Mouse (Mus musculus) frontal cortex, postnatal 14 days (tissue): Measurements from ENCODE around the gene Prim2.
"Not testable (repeated sequence)": the region's sequence is repeated elsewhere in the genome, so short reads cannot be mapped to it uniquely, and the experiment has no call there.

Experiments used
- DNase-seq, 2 experiments: peaks; one replicate each; pipeline ENCODE4 v3.0.0; 2022; ENCODE audit warnings: low spot score in 2 of 2

The Prim2 gene

GRCm38 (mm10) chr1:33650875-33651274, 18.7 kb downstream of the Prim2 start:
- DNase-seq, result no peak

GRCm38 (mm10) chr1:33649534-33650108, 20.0 kb downstream of the Prim2 start:
- DNase-seq, result no peak

GRCm38 (mm10) chr1:33649021-33649420, 20.6 kb downstream of the Prim2 start:
- DNase-seq, result no peak

DNA sequence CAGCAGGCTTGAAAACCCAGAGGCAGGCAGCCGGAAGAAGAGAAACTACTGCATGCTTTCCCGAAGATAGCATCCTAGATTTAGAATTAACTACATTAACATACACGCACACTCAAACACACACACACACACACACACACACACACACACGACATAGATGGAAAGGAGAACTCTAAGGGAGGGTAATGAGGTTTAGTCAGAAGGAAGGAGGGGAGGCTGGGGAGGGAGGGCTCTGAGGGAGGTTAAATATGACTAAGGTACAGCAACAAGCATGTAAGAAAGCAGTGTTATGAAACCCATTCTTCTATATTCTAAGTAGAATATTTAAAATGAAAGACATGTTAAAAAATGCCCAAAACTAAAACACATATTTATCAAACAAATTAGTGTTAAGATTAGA, 21.9 kb downstream of the Prim2 start:
- no peak for DNase-seq

DNA sequence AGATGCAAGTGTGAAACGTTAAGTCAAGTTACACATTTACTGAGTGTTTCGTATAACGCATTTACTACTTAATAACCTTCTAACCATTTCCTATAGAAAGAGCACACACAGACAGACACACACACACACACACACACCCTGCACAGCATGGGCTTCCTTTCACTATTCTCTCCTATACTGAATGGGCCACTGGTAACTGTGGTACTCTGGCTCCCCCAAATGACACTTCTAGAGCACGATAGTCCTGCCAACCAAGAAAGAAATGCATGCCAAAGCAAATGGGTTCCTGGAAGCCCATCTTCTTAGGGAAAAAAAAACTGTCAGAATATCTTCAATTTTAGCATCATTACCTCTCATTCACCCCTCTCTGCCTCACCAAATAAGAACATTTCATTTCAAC, 22.4 kb downstream of the Prim2 start:
- peak in 1 of 2 experiments; percentile 23 for DNase-seq

- DNase-seq, result no peak
Measured at GRCm38 (mm10) chr1:33645689-33646088, 23.9 kb downstream of the Prim2 start.

GRCm38 (mm10) chr1:33641139-33641538, 28.5 kb downstream of the Prim2 start:
- peak in 1 of 2 experiments; percentile 48 for DNase-seq

DNA sequence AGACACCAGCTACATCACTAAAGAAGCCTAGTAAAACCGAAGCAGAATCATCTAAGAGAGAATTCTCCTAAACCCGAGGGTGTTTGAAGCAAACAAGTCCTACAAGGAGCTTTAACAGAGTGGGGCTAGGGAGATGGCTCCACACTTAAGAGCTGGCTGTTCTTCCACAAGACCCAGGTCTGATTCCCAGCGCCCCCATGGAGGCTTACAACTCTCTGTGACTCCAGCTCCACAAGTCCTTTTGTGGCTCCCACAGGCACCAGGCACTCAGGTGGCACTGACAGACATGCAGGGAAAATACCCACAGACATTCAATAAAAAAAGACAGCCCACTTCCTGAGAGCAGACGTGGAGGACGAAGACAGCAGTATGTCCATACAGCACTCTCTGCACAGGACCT, 29.5 kb downstream of the Prim2 start:
- DNase-seq, result no peak

GRCm38 (mm10) chr1:33639234-33639633, 30.4 kb downstream of the Prim2 start:
- no peak for DNase-seq

DNA sequence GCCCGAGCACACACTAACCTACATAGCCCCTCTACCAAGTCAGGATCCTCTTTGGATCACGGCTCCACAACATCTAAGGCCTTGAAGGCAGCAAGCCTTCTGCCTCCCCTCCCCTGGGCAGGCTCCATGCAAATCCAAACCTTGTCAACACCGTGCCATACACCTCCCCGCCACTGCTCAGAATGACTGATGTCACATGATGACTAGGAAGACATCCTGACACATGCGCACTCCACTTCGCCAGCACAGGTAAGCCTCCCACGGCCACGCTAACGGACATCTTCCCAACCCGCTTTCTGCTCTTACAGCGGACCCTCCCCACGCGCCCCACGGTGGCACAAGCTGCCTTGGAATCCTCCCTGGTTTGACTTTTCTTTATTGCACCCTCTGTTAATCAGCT, 31.8 kb downstream of the Prim2 start:
- no peak for DNase-seq

DNA sequence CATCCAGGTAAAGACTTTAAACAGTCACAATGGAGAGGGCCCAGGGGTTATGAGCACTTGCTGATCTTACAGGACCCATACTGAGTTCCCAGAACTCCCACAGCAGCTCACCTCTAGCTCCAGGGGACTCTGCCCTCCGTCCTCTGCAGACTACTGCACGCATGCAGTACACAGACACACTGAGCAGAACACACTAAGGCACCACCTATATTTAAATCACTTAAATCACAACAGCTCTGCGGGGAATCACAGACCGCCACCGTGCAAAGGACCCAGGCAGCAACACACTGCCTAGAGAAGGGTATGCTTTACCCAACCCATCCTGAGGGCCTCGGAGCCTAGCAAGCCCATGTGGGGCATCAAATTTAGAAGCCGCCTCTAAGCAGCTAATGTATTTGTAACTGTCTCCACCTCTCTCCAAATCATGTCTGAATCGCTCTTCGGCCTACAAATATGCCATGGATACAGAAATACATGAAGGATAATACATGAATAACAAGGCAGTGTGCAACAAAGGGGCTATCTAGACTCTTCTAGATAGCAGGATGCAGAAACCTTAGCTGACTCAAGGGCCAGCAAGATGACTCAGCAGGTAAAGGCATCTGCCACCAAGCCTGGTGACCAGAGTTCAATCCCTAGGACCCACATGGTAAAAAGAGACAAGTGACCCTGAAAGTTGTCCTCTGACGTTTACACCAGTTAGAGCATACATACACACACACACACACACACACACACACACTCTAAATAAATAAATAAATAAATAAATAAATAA, 33.0 kb downstream of the Prim2 start:
- no peak for DNase-seq

GRCm38 (mm10) chr1:33631002-33631618, 38.5 kb downstream of the Prim2 start:
- DNase-seq, result not testable (repeated sequence)

DNA sequence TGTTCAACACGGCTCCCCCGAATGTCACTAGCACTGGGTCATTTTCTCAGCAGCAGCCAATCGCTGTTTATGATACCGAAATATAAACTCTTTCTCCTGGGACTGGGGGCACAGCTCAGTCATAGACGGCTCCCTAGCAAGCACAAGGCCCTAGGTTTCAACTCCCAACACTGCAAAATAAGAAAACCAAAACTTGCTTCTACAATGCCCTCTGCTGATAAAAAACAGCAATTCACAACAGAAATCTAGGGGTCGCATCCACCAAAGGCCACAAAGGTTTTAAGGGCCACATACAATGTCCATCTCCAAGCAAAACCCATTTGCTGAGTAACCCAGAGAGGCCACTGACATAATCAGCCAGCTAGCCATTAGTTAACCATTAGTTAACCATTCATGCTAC, 41.8 kb downstream of the Prim2 start:
- DNase-seq, result no peak

- no peak for DNase-seq
Measured at GRCm38 (mm10) chr1:33627070-33627469, 42.5 kb downstream of the Prim2 start.

DNA sequence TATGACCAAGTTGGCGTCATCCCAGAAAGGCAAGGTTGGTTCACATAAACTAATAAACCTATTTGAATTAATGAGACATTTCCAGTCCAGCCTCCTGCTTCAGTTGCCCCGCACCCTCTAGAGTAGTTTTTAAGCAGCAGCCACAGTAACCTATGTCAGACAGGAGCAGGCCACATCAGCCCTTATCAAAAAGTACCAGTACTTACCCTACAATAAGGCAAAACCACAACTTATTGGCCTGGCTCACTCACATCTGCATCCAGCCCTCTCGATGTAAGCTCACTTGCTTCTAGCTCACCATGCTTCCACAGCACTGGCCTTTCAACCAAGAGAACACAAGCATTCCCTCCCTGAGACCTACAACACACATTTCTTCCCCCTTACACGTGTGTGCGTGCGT, 44.7 kb downstream of the Prim2 start:
- DNase-seq, result no peak

DNA sequence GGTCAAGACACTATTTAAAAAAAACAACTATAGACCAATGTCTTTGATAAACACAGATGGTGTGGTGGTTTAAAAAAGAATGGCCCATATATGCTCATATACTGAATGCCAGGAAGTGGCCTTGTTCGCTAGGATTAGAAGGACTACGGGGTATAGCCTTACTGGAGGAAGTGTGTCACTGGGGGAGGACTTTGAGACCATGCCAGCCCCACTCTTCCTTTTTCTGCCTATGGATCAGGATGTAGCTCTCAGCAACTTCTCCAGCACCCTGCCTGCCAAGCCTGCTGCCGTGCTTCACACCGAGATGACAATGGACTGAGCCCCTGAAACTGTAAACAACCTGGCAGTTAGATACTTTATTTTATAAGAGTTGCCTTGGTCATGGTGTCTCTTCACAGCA, 45.2 kb downstream of the Prim2 start:
- DNase-seq, result no peak

DNA sequence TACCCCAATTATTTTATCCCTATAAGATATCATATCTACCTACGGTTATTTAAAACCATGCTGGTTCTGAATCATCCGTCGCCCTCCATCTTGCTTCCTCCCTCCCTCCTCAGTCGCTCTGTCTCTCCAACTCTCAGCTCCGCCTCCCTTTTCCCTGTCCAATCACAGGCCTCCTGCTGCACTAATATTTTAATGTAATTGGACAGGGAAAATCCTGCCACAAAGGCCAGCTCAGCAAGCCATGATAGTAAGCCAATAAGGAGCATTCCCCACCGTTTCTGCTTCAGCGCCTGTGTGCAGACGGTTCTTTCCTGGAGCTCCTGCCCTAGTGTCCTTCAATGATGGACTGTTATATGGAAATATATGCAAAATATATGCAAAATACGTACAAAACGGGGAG, 47.8 kb downstream of the Prim2 start:
- DNase-seq, result no peak

- DNase-seq, result no peak
Measured at GRCm38 (mm10) chr1:33620091-33620788, 49.4 kb downstream of the Prim2 start.

GRCm38 (mm10) chr1:33616642-33617041, 53.0 kb downstream of the Prim2 start:
- not testable (repeated sequence) for DNase-seq

GRCm38 (mm10) chr1:33612100-33612499, 57.5 kb downstream of the Prim2 start:
- DNase-seq, result no peak

DNA sequence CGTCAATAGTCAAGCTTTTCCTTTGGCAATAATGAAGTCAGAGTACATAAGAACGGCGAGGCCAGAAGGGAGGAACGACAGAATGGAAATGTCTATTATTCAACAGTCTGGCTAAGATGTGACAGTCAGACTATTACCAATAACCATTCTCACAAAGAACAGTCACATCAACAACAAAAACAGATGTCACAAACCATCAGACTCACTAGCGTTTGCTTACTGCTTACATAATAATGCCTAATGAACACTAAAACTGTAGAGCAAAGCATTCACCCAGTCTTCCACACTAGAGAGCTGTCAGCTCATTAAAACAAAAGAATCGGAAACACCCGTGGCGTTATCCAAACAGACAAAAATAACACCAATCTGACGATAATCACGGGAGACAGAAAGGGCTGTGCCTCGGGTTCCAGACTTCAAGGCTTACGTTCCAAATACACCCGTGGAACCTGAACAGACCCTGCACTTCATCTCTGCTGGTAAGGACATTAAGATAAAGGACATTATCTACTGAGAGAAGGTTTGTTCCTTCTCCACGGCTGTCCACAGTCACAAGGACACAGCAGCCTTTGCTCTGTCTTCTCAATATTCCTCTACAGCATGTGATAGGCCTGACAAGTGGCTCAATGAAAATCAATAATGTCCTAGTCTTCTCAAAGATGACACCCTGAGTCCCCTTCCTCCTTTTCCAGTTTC, 59.4 kb downstream of the Prim2 start:
- DNase-seq, result no peak

GRCm38 (mm10) chr1:33608133-33608532, 61.5 kb downstream of the Prim2 start:
- DNase-seq, result no peak
